Mouse (Mus musculus): ENCODE measurements at regions not wholly inside any gene's neighbourhood (a gene's known extent, or its start where the extent isn't known, plus 50 kb on each side); places are given as distances from the start of the nearest gene placed in this dataset.

DNA sequence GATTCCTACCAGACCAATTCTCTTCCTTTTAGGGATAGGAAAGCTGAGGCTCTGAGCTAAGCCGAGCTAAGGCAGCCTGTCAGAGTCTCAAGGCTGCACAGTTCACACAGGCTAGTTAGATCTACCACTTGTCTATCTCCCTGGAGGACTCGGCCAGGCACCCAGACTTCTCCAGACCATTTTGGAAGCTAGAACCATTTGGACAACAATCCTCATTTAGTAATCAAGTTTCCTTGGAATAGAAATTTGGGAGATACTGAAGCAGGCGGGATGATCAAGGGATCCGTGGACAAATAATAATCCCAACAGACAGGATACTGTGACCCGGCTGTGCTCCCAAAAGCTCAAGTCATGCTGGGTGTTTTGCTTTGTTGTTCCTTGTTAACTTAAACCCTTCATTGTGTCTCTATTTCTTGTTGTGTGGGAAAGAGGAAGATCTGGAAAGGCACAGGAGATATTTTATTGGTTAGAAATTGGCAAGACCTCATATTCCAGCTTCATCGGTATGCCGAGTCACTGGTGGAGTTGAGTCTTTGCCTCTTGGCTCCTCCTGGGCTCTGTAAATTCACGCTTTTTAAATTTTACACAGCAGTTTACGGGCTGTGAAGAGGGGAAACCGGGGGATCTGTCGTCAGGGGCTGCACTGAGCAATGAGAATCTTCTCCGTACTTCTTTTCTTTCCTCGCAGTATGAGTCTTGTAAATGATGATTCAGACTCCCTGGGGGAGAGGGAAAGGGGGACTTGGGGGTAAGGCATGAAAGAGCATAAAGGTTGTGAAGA, 444.2 kb upstream of the Tnp1 start:
- WGBS = 67% methylated on average over 13 of the region's 13 CpGs
- H3K4me1 ChIP-seq (ENCODE audit: control insufficient read depth, insufficient read depth, low read length) = peaks cover 8% of the 10 kb centered on the region; the same call in 1 of the 2 replicates
- H3K27ac ChIP-seq (ENCODE audit: insufficient read depth, low read length) = no peak overlapping the region
- H3K4me3 ChIP-seq (replicated peaks; ENCODE audit: insufficient read depth, low read depth, low read length) = no peak overlapping the region
- no peaks in the 10 kb centered on the region for H3K27me3 ChIP-seq (ENCODE audit: control insufficient read depth, insufficient read depth, low read length)
- DNase-seq = no peak
- TF ChIP-seq CTCF (IDR thresholded peaks at IDR 0.05; ENCODE audit: borderline replicate concordance, insufficient read depth, low read depth, low read length) (no peak), POLR2A (IDR thresholded peaks at IDR 0.05; ENCODE audit: borderline replicate concordance, insufficient read depth, low read length) (no peak)

DNA sequence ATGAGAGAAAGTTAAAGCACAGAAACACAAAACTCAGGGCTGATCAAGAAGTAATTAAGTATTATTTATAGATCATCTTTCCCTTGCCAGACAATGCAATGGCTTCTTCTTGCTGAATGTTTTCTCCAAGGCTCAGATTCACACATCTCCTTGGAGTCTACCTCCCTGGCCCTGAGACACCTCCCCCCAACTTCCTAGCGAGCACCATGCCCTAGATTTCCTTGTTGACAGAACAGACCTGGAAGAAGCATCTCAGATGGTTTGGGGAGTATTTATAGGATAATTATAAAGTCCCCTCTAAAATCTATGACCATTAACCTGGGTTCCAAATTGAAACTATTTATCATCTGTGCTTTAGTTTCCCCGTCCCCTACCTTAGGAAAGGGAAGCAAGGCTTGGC, 441.6 kb upstream of the Tnp1 start:
- H3K4me1 ChIP-seq (ENCODE audit: control insufficient read depth, insufficient read depth, low read length) = peaks cover 8% of the 10 kb centered on the region; the same call in 1 of the 2 replicates
- no peak overlapping the region for H3K27ac ChIP-seq (ENCODE audit: insufficient read depth, low read length)
- DNase-seq = no peak
- no peak overlapping the region for H3K4me3 ChIP-seq (replicated peaks; ENCODE audit: insufficient read depth, low read depth, low read length)
- TF ChIP-seq CTCF (IDR thresholded peaks at IDR 0.05; ENCODE audit: borderline replicate concordance, insufficient read depth, low read depth, low read length) (no peak), POLR2A (IDR thresholded peaks at IDR 0.05; ENCODE audit: borderline replicate concordance, insufficient read depth, low read length) (no peak)
- WGBS = 46% methylated on average over 2 of the region's 2 CpGs
- H3K27me3 ChIP-seq (ENCODE audit: control insufficient read depth, insufficient read depth, low read length) = no peaks in the 10 kb centered on the region

DNA sequence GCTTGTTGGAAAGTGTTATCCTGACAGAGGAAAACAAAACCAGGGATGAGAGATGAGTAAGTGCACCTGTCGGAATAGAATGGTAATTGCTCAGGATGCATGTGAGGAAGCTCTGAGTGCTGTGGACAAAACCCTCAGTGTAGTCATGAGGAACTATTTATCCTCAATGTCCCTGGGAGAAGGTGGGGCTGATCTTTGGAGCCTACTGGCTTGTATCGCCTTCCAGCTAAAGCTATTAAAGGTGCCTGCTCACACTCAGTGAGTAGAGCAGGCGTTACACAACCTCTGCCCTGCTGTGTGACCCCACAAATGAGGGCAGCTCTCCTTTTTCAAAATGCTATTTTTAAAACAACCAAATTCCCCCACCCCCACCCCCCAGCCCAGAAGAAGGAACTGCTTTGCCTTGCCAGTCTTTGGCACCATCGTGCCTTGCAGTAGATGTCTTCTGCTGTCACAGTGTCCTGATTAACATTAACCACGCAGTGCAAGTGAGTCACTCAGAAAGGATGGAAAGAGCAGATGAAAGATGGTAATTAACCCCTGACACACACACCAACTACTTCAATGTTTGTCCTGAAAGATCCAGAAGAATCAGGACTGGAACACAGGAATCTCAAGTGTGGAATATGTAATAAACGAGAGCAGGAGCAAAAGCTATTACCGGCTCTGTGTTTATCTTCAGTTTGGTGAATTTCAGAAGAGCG, 440.8 kb upstream of the Tnp1 start:
- H3K27me3 ChIP-seq (ENCODE audit: control insufficient read depth, insufficient read depth, low read length) = no peaks in the 10 kb centered on the region
- TF ChIP-seq CTCF (IDR thresholded peaks at IDR 0.05; ENCODE audit: borderline replicate concordance, insufficient read depth, low read depth, low read length) = no peak
- no peak for TF ChIP-seq POLR2A (IDR thresholded peaks at IDR 0.05; ENCODE audit: borderline replicate concordance, insufficient read depth, low read length)
- H3K4me3 ChIP-seq (replicated peaks; ENCODE audit: insufficient read depth, low read depth, low read length) = no peak overlapping the region
- WGBS = 87% methylated on average over 8 of the region's 8 CpGs
- peaks cover 8% of the 10 kb centered on the region; the same call in 1 of the 2 replicates for H3K4me1 ChIP-seq (ENCODE audit: control insufficient read depth, insufficient read depth, low read length)
- no peak for DNase-seq
- H3K27ac ChIP-seq (ENCODE audit: insufficient read depth, low read length) = no peak overlapping the region

DNA sequence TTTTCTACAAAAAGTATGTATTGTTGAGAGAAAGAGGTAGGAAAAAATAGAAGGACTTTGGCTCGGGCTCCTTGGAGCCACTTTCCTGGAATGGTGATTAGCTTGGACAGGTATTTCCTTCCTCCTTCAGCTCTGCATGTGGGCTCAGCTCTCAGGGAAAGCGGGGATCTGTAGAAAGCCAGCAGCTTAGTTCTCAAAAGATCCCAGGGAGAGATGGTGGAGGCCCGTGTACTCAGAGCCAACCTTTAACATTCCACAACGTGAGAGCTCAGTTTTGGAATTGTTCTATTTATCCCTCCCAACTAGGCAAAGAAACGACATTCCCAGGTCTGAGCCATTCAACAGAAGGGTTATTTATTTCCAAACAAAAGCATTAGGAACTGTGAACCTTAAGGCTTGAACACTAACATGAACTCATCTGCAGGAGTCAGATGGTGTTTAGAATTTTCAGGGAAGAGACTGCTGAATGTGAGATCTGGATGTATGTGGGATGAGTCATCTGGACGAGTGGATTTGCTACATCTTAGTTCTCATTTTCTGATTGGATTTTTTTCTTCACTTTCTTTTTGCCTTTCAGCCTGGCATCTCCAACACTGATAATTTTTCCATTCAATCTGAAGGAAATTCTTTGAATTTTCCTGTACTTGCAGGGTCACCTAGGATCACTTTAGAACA, 428.6 kb upstream of the Tnp1 start:
- H3K27ac ChIP-seq (ENCODE audit: insufficient read depth, low read length) = no peak overlapping the region
- H3K27me3 ChIP-seq (ENCODE audit: control insufficient read depth, insufficient read depth, low read length) = no peaks in the 10 kb centered on the region
- H3K4me3 ChIP-seq (replicated peaks; ENCODE audit: insufficient read depth, low read depth, low read length) = no peak overlapping the region
- DNase-seq = no peak
- 61% methylated on average over 6 of the region's 6 CpGs for WGBS
- H3K4me1 ChIP-seq (ENCODE audit: control insufficient read depth, insufficient read depth, low read length) = no peaks in the 10 kb centered on the region
- no peak for TF ChIP-seq POLR2A (IDR thresholded peaks at IDR 0.05; ENCODE audit: borderline replicate concordance, insufficient read depth, low read length)
- TF ChIP-seq CTCF (IDR thresholded peaks at IDR 0.05; ENCODE audit: borderline replicate concordance, insufficient read depth, low read depth, low read length) = no peak

DNA sequence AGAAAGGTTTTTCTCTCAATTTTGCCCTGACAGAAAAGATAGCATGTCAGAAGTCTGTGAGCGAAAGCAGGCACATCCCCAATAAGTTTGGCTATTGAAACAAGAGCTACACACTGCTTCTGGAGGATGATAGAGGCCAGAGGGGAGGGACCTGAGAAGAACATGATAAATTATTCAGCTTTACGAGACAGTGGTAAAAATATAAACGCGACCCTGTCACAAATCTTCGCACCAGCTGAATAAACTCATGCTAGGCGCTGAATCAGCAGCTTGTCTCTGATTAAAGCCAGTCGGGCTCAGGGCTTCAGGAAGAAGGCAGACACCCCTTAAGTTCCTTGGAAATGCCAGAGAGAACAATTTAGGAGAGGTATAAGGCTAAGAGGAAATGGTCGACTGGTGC, 422.7 kb upstream of the Tnp1 start:
- WGBS = 70% methylated on average over 8 of the region's 8 CpGs
- Histone ChIP-seq H3K4me3 (replicated peaks; ENCODE audit: insufficient read depth, low read depth, low read length) (no peak overlapping the region), H3K27me3 (ENCODE audit: control insufficient read depth, insufficient read depth, low read length) (no peaks in the 10 kb centered on the region), H3K4me1 (ENCODE audit: control insufficient read depth, insufficient read depth, low read length) (no peaks in the 10 kb centered on the region), H3K27ac (ENCODE audit: insufficient read depth, low read length) (no peak overlapping the region)
- TF ChIP-seq CTCF (IDR thresholded peaks at IDR 0.05; ENCODE audit: borderline replicate concordance, insufficient read depth, low read depth, low read length) (no peak), POLR2A (IDR thresholded peaks at IDR 0.05; ENCODE audit: borderline replicate concordance, insufficient read depth, low read length) (no peak)
- no peak for DNase-seq

DNA sequence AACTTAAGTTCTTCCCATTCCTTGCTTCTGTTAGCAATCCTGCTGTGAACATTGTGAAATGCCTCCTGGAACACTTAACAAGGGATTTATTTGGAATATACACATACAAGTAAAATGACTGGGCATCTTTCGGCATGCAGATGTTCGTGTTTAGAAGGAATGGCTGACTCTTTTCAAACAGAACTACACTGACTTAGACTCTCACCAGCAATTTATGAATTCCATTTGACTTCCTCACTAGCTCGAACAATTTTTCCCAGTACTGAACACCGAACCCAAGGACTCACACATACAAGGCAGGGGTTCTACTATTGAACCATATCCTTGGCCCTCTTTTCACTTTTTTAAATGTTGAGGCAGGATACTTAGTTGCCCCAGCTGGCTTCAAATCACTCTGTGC, 412.4 kb upstream of the Tnp1 start:
- DNase-seq = no peak
- no peaks in the 10 kb centered on the region for H3K4me1 ChIP-seq (ENCODE audit: control insufficient read depth, insufficient read depth, low read length)
- no peak overlapping the region for H3K27ac ChIP-seq (ENCODE audit: insufficient read depth, low read length)
- H3K4me3 ChIP-seq (replicated peaks; ENCODE audit: insufficient read depth, low read depth, low read length) = no peak overlapping the region
- WGBS = 94% methylated on average over 4 of the region's 4 CpGs
- H3K27me3 ChIP-seq (ENCODE audit: control insufficient read depth, insufficient read depth, low read length) = no peaks in the 10 kb centered on the region
- TF ChIP-seq CTCF (IDR thresholded peaks at IDR 0.05; ENCODE audit: borderline replicate concordance, insufficient read depth, low read depth, low read length) = no peak
- TF ChIP-seq POLR2A (IDR thresholded peaks at IDR 0.05; ENCODE audit: borderline replicate concordance, insufficient read depth, low read length) = no peak

DNA sequence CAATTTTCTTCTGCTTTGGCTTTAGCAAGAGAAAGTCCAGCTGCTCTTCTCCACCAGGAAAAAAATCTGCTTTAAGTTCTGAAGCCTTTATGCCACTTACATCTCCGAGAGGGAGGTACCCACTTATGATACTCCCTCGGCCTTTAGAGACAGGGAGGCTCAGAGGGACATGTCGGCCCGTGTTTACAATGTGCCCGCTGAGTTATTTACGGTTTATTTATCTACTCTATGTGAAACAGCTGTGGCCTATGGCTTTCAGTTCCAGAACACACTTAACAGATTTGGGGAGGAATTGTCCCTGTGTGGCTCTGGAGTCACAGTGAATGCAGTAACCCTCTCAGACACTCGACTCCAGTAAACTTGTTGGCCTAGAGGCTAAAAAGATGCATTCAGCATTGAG, 409.3 kb upstream of the Tnp1 start:
- no peak for DNase-seq
- H3K4me3 ChIP-seq (replicated peaks; ENCODE audit: insufficient read depth, low read depth, low read length) = no peak overlapping the region
- TF ChIP-seq POLR2A (IDR thresholded peaks at IDR 0.05; ENCODE audit: borderline replicate concordance, insufficient read depth, low read length) = no peak
- WGBS = 78% methylated on average over 7 of the region's 7 CpGs
- no peaks in the 10 kb centered on the region for H3K27me3 ChIP-seq (ENCODE audit: control insufficient read depth, insufficient read depth, low read length)
- H3K27ac ChIP-seq (ENCODE audit: insufficient read depth, low read length) = no peak overlapping the region
- no peaks in the 10 kb centered on the region for H3K4me1 ChIP-seq (ENCODE audit: control insufficient read depth, insufficient read depth, low read length)

Measured in cerebellum, adult 2 months (tissue).